Comparison of ENCODE assay signal across 34 mouse cellular contexts in genomic region chr3:88126181-88126580, GRCm38 (mm10). TPM values are rescaled to one million over a fixed set of nuclear protein-coding genes. Genes with fewer than 3 reads are reported as not detected.
DNase-seq lines count a peak whose midpoint lies in the region; ATAC-seq lines count a peak whose summit lies in the region.
"Had no signal": no experiment of that assay in that cellular context is flagged by ENCODE, and none has a peak within 500 bp of the region (broad histone marks: within the 10 kb centered on the region; RNA-seq: fewer than 3 reads in every experiment).

No protein-coding gene starts in this region.

- WGBS in heart, embryonic 11.5 days (ENCODE audit: insufficient replicate concordance), result 79% methylated on average over 7 of the region's 7 CpGs
- 88% methylated on average over 7 of the region's 7 CpGs for WGBS in forebrain, embryonic 12.5 days

- H3K4me3 ChIP-seq in heart, embryonic 11.5 days (ENCODE audit: low read depth, low read length), result no peak overlapping the region
- no peak overlapping the region for H3K4me3 ChIP-seq in forebrain, embryonic 12.5 days (replicated peaks)
- H3K4me3 ChIP-seq: embryonic facial prominence, embryonic 10.5 days; embryonic facial prominence, embryonic 13.5 days; erythroblast, embryonic 14.5 days; heart, embryonic 12.5 days; hindbrain, embryonic 10.5 days; hindbrain, embryonic 13.5 days; intestine, embryonic 15.5 days had no signal

- DNase-seq in heart, adult 8-10 months (ENCODE audit: low spot score), result no peak
- peak; percentile 27 for DNase-seq in NIH3T3 (ENCODE audit: low read depth)
- DNase-seq in adrenal gland, adult 8-10 months, result peak; percentile 56
- DNase-seq in adrenal gland, postnatal 25 days, result peak; percentile 40
- DNase-seq in frontal cortex, postnatal 10 days (ENCODE audit: low spot score in 2 of 2), result no peak
- DNase-seq: B cell, adult 2 months; cerebellum, adult 18-20 months; cerebellum, adult 9-10 months; cerebellum, postnatal 25 days; embryo, embryonic 11 days; forebrain, postnatal 0 days; gastrocnemius, postnatal 25 days; heart, adult 18-20 months; heart, postnatal 36 days; kidney, adult 11 months; kidney, adult 9 months had no signal

- no peaks in the 10 kb centered on the region for H3K36me3 ChIP-seq in heart, embryonic 11.5 days (ENCODE audit: control insufficient read depth, insufficient read depth, low read length)
- no peaks in the 10 kb centered on the region for H3K36me3 ChIP-seq in forebrain, embryonic 12.5 days (replicated peaks)
- H3K36me3 ChIP-seq: embryonic facial prominence, embryonic 13.5 days; heart, embryonic 12.5 days; hindbrain, embryonic 13.5 days; intestine, embryonic 15.5 days had no signal

- H3K27me3 ChIP-seq in heart, embryonic 11.5 days (ENCODE audit: control insufficient read depth, insufficient read depth, low read length), result no peaks in the 10 kb centered on the region
- H3K27me3 ChIP-seq in forebrain, embryonic 12.5 days, result no peaks in the 10 kb centered on the region
- H3K27me3 ChIP-seq: CH12.LX; embryonic facial prominence, embryonic 13.5 days; heart, embryonic 12.5 days; hindbrain, embryonic 13.5 days; intestine, embryonic 15.5 days had no signal

- no peak for ATAC-seq in heart, embryonic 11.5 days (replicated peaks; ENCODE audit: insufficient number of reproducible peaks, low FRiP score, low TSS enrichment)
- ATAC-seq in forebrain, embryonic 12.5 days (ENCODE audit: low FRiP score), result no peak
- ATAC-seq: forebrain, embryonic 14.5 days; forebrain, postnatal 0 days; hindbrain, embryonic 16.5 days; intestine, embryonic 15.5 days had no signal

- H3K4me1 ChIP-seq in heart, embryonic 11.5 days (ENCODE audit: control insufficient read depth, insufficient read depth, low read length), result peaks cover 3% of the 10 kb centered on the region
- no peaks in the 10 kb centered on the region for H3K4me1 ChIP-seq in forebrain, embryonic 12.5 days
- H3K4me1 ChIP-seq: embryonic facial prominence, embryonic 13.5 days; hindbrain, embryonic 13.5 days; intestine, embryonic 15.5 days had no signal

- 0 out of 2 replicates have a peak overlapping the region, but pooled peaks have one; percentile 50 for H3K27ac ChIP-seq in heart, embryonic 11.5 days (ENCODE audit: low read depth, low read length)
- no peak overlapping the region for H3K27ac ChIP-seq in forebrain, embryonic 12.5 days
- H3K27ac ChIP-seq: embryonic facial prominence, embryonic 10.5 days; embryonic facial prominence, embryonic 13.5 days; hindbrain, embryonic 10.5 days; hindbrain, embryonic 13.5 days; intestine, embryonic 15.5 days had no signal

- no peaks in the 10 kb centered on the region for H3K9me3 ChIP-seq in heart, embryonic 11.5 days (replicated peaks; ENCODE audit: control insufficient read depth, low read length)
- H3K9me3 ChIP-seq in forebrain, embryonic 12.5 days, result no peaks in the 10 kb centered on the region
- H3K9me3 ChIP-seq: embryonic facial prominence, embryonic 10.5 days; embryonic facial prominence, embryonic 13.5 days; G1E; hindbrain, embryonic 10.5 days; hindbrain, embryonic 13.5 days; intestine, embryonic 15.5 days had no signal

- no peak overlapping the region for H3K4me2 ChIP-seq in heart, embryonic 11.5 days
- no peak overlapping the region for H3K4me2 ChIP-seq in forebrain, embryonic 12.5 days
- H3K4me2 ChIP-seq: embryonic facial prominence, embryonic 13.5 days; heart, embryonic 12.5 days; hindbrain, embryonic 13.5 days; intestine, embryonic 15.5 days had no signal

- no peak overlapping the region for H3K9ac ChIP-seq in heart, embryonic 11.5 days (ENCODE audit: low read depth, low read length)
- no peak overlapping the region for H3K9ac ChIP-seq in forebrain, embryonic 12.5 days
- H3K9ac ChIP-seq: embryonic facial prominence, embryonic 13.5 days; forebrain, postnatal 0 days; heart, embryonic 12.5 days; hindbrain, embryonic 13.5 days; intestine, embryonic 15.5 days had no signal

RNA-seq across cellular contexts. Expression of gene Mef2d, which starts 16.0 kb away (rescaled TPM):
- 39.8 and 45.1 TPM in 2 replicates for polyA plus RNA-seq in heart, embryonic 11.5 days (2014; fragmentation: Nextera tagmentation; extraction: Ambion mirVana)
- total RNA-seq in heart, adult 8-10 months (2022), result 100 to 1,000 TPM; 125 to 139 (median 131) TPM
- 100 to 1,000 TPM in 1 of 4 experiments, 10 to 100 TPM in 3; 82.0 to 111 (median 89.0) TPM for total RNA-seq in adrenal gland, adult 8-10 months (2022)
- total RNA-seq in adrenal gland, postnatal 25 days (2021), result 104 TPM in 2 replicates
- 17.7 and 20.3 TPM in 2 replicates for polyA plus RNA-seq in forebrain, embryonic 12.5 days (2016; fragmentation: Nextera tagmentation; extraction: Ambion mirVana)

RNA-seq across cellular contexts. Expression of gene Iqgap3, which starts 44.4 kb away (rescaled TPM):
- 18.5 and 21.9 TPM in 2 replicates for polyA plus RNA-seq in heart, embryonic 11.5 days (2014; fragmentation: Nextera tagmentation; extraction: Ambion mirVana)
- total RNA-seq in heart, adult 8-10 months (2022), result under 1 TPM; 0.22 to 0.80 (median 0.45) TPM
- 1 to 10 TPM in 1 of 4 experiments, under 1 TPM in 3; 0.61 to 2.3 (median 0.73) TPM for total RNA-seq in adrenal gland, adult 8-10 months (2022)
- total RNA-seq in adrenal gland, postnatal 25 days (2021), result 4.5 and 5.9 TPM in 2 replicates
- 24.9 and 27.3 TPM in 2 replicates for polyA plus RNA-seq in forebrain, embryonic 12.5 days (2016; fragmentation: Nextera tagmentation; extraction: Ambion mirVana)

RNA-seq across cellular contexts. Expression of gene Ttc24, which starts 48.1 kb away (rescaled TPM):
- not detected in 2 replicates for polyA plus RNA-seq in heart, embryonic 11.5 days (2014; fragmentation: Nextera tagmentation; extraction: Ambion mirVana)
- total RNA-seq in heart, adult 8-10 months (2022), result not detected
- not detected for total RNA-seq in adrenal gland, adult 8-10 months (2022)
- total RNA-seq in adrenal gland, postnatal 25 days (2021), result not detected in 2 replicates
- 0.08 and 0.14 TPM in 2 replicates for polyA plus RNA-seq in forebrain, embryonic 12.5 days (2016; fragmentation: Nextera tagmentation; extraction: Ambion mirVana)
- total RNA-seq: CH12.LX; common myeloid progenitor, adult 5-6 weeks; gastrocnemius, adult 8-10 months; gastrocnemius, postnatal 25 days; heart, adult 18-20 months; heart, postnatal 36 days had no signal
- polyA plus RNA-seq: erythroblast, embryonic 14.5 days; forebrain, embryonic 14.5 days; forebrain, postnatal 0 days; frontal cortex, adult 2 months; G1E; heart, embryonic 12.5 days; heart, postnatal 0 days; hindbrain, embryonic 10.5 days; hindbrain, embryonic 13.5 days; hindbrain, embryonic 16.5 days; intestine, embryonic 15.5 days; kidney, embryonic 16.5 days had no signal

Comparison
In these comparisons a context has a peak if more than half of its experiments do, and no peak if none do; other contexts are left out.
1. DNase-seq: peak in NIH3T3 (single experiment), adrenal gland, adult 8-10 months (single experiment) and adrenal gland, postnatal 25 days (single experiment); none in heart, adult 8-10 months (single experiment) and frontal cortex, postnatal 10 days (0 of 2).